ENCODE assay signal across 8 mouse cellular contexts in the genomic region with DNA sequence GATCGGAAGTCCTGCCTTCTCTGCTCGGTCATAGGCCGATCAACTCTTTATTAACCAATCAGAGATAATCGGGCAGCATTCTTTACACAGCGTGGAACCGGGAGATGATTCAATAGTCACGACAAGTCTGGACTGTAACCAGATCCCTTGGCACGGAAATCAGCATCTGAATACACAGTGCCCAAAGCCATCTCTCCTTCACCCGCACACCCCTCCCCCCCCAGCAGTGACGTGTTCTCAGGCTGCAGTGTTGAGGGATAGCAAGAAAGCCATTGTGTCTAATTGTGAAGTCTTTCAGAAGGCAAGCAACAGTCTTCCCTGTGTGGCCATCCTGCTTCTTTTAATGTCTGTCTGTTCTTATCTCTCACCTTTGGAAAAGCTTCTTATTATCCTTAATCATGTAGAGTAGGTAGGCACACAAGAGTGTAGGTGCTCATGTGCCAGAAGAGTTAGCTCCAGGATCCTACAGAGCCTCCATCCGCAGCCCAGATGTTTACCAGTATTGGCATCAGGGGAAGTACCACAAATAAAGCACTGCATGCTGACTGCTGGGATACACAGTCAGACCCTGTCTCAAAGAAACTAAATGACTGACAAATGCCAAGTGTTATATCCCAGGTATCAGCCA. TPM values are rescaled to one million over a fixed set of nuclear protein-coding genes. Genes with fewer than 3 reads are reported as not detected.
DNase-seq lines count a peak whose midpoint lies in the region; ATAC-seq and TF ChIP-seq lines count a peak whose summit lies in the region.

No protein-coding gene starts in this region.

- peak overlapping the region; percentile 30; the same call in 1 of the 2 replicates for H3K27ac ChIP-seq in cortical plate, adult 2 months (ENCODE audit: insufficient read depth, low read length)
- H3K27ac ChIP-seq in hindbrain, postnatal 0 days, result peak overlapping the region; percentile 81

- no peaks in the 10 kb centered on the region for H3K36me3 ChIP-seq in hindbrain, postnatal 0 days (ENCODE audit: insufficient read depth, low read length)

- 0 out of 2 replicates have a peak, but pooled peaks have one; percentile 15 for TF ChIP-seq POLR2A in cortical plate, adult 2 months (IDR thresholded peaks at IDR 0.05; ENCODE audit: extremely low read depth, insufficient read depth, low read length)

- DNase-seq in ovary, adult 18-20 months (ENCODE audit: low spot score), result peak; percentile 68
- no peak for DNase-seq in ovary, postnatal 10 days (ENCODE audit: low spot score)
- peak; percentile 50 to 61 for DNase-seq in gastrocnemius, adult 8-10 months (ENCODE audit: low spot score in 2 of 2)
- peak; percentile 96 for DNase-seq in hindbrain, postnatal 0 days (ENCODE audit: low spot score)
- DNase-seq in left cerebral cortex, adult 18-20 months (ENCODE audit: low spot score in 2 of 2), result peak; percentile 71 to 79
- DNase-seq in lung, postnatal 25 days (ENCODE audit: low spot score), result peak; percentile 75
- DNase-seq in retina, postnatal 7 days (ENCODE audit: low read depth, low spot score), result peak; percentile 53

- no peaks in the 10 kb centered on the region for H3K9me3 ChIP-seq in hindbrain, postnatal 0 days (ENCODE audit: low read length)

- H3K9ac ChIP-seq in hindbrain, postnatal 0 days (replicated peaks; ENCODE audit: low read length), result peak overlapping the region; percentile 28

- H3K4me3 ChIP-seq in cortical plate, adult 2 months (ENCODE audit: insufficient read depth, low read length), result peak overlapping the region; percentile 30
- H3K4me3 ChIP-seq in hindbrain, postnatal 0 days (ENCODE audit: low read length), result peak overlapping the region; percentile 25

- H3K4me2 ChIP-seq in hindbrain, postnatal 0 days (ENCODE audit: low read depth, low read length), result peak overlapping the region; percentile 50

- ATAC-seq in hindbrain, postnatal 0 days, result peak; percentile 99

- TF ChIP-seq CTCF in cortical plate, adult 2 months (IDR thresholded peaks at IDR 0.05; ENCODE audit: extremely low read depth, insufficient read depth, low read length), result no peak
- no peak for TF ChIP-seq CTCF in hindbrain, postnatal 0 days (IDR thresholded peaks at IDR 0.05; ENCODE audit: low read depth)

- H3K27me3 ChIP-seq in hindbrain, postnatal 0 days (ENCODE audit: insufficient read depth, low read length), result no peaks in the 10 kb centered on the region

- WGBS in hindbrain, postnatal 0 days, result under 1% methylated on average over 11 of the region's 11 CpGs

- H3K4me1 ChIP-seq in cortical plate, adult 2 months (ENCODE audit: control insufficient read depth, insufficient read depth, low read length), result 0 out of 2 replicates have a peak, but pooled peaks cover 1% of the 10 kb centered on the region
- H3K4me1 ChIP-seq in hindbrain, postnatal 0 days (ENCODE audit: insufficient read depth, low read length), result peaks cover 10% of the 10 kb centered on the region

RNA-seq across cellular contexts. Expression of gene Mif, which starts 13.0 kb away (rescaled TPM):
- 1,035 and 1,146 TPM in 2 replicates for polyA plus RNA-seq in cortical plate, adult 2 months (2012; rRNA removed)
- total RNA-seq in gastrocnemius, adult 8-10 months (2022), result 100 to 1,000 TPM; 144 to 161 (median 157) TPM
- total RNA-seq in hindbrain, postnatal 0 days (2014; rRNA removed), result 1,072 and 1,222 TPM in 2 replicates
- 1,792 and 1,891 TPM in 2 replicates for polyA plus RNA-seq in hindbrain, postnatal 0 days (2015; fragmentation: Nextera tagmentation; extraction: Ambion mirVana)
- total RNA-seq in left cerebral cortex, adult 18-20 months (2021), result 100 to 1,000 TPM; 526 to 535 TPM

RNA-seq across cellular contexts. Expression of gene Derl3, which starts 20.2 kb away (rescaled TPM):
- 4.5 and 5.9 TPM in 2 replicates for polyA plus RNA-seq in cortical plate, adult 2 months (2012; rRNA removed)
- 1 to 10 TPM in 1 of 4 experiments, not detected in 3; 1.1 TPM for total RNA-seq in gastrocnemius, adult 8-10 months (2022)
- 0.79 and 1.8 TPM in 2 replicates for total RNA-seq in hindbrain, postnatal 0 days (2014; rRNA removed)
- 0.63 and 0.74 TPM in 2 replicates for polyA plus RNA-seq in hindbrain, postnatal 0 days (2015; fragmentation: Nextera tagmentation; extraction: Ambion mirVana)
- total RNA-seq in left cerebral cortex, adult 18-20 months (2021), result 1 to 10 TPM; 4.0 to 4.9 TPM

RNA-seq across cellular contexts. Expression of gene Gstt2, which starts 35.8 kb away (rescaled TPM):
- polyA plus RNA-seq in cortical plate, adult 2 months (2012; rRNA removed), result 15.6 and 17.1 TPM in 2 replicates
- 1 to 10 TPM; 2.7 to 6.5 (median 3.8) TPM for total RNA-seq in gastrocnemius, adult 8-10 months (2022)
- 2.1 and 10.2 TPM in 2 replicates for total RNA-seq in hindbrain, postnatal 0 days (2014; rRNA removed)
- polyA plus RNA-seq in hindbrain, postnatal 0 days (2015; fragmentation: Nextera tagmentation; extraction: Ambion mirVana), result 9.3 and 11.1 TPM in 2 replicates
- total RNA-seq in left cerebral cortex, adult 18-20 months (2021), result 1 to 10 TPM; 4.3 to 5.0 TPM

RNA-seq across cellular contexts. Expression of gene Smarcb1, which starts 48.4 kb away (rescaled TPM):
- 71.5 and 73.1 TPM in 2 replicates for polyA plus RNA-seq in cortical plate, adult 2 months (2012; rRNA removed)
- 10 to 100 TPM; 11.0 to 16.7 (median 11.5) TPM for total RNA-seq in gastrocnemius, adult 8-10 months (2022)
- 142 and 156 TPM in 2 replicates for total RNA-seq in hindbrain, postnatal 0 days (2014; rRNA removed)
- 197 and 199 TPM in 2 replicates for polyA plus RNA-seq in hindbrain, postnatal 0 days (2015; fragmentation: Nextera tagmentation; extraction: Ambion mirVana)
- 10 to 100 TPM; 74.5 to 79.4 TPM for total RNA-seq in left cerebral cortex, adult 18-20 months (2021)

RNA-seq across cellular contexts. Expression of gene Gstt4, which starts 50.7 kb away (rescaled TPM):
- not detected in 2 replicates for polyA plus RNA-seq in cortical plate, adult 2 months (2012; rRNA removed)
- not detected for total RNA-seq in gastrocnemius, adult 8-10 months (2022)
- total RNA-seq in hindbrain, postnatal 0 days (2014; rRNA removed), result not detected in 2 replicates
- not detected in 2 replicates for polyA plus RNA-seq in hindbrain, postnatal 0 days (2015; fragmentation: Nextera tagmentation; extraction: Ambion mirVana)
- total RNA-seq in left cerebral cortex, adult 18-20 months (2021), result not detected
